Mouse (Mus musculus) CH12.LX (cell line): ENCODE measurements around the gene Tmbim6. TPM values are rescaled to one million over a fixed set of nuclear protein-coding genes. Genes with fewer than 3 reads are reported as not detected.

Experiments
- DNase-seq: peaks from one replicate; pipeline ENCODE4 v3.0.0-alpha.2; 2013; ENCODE audit errors: extremely low read depth
- H3K27ac ChIP-seq: 2 replicates; pipeline ENCODE4 v1.5.1; 2012; ENCODE audit warnings: low read depth, mild to moderate bottlenecking, control low read depth, moderate library complexity; ENCODE audit not compliant: insufficient read depth
- H3K27me3 ChIP-seq: replicated peaks from 2 replicates; pipeline ENCODE3; 2012; ENCODE audit warnings: inconsistent platforms
- H3K36me3 ChIP-seq, 2 experiments: replicated peaks in 1 of 2; 2 replicates each; pipeline versions ENCODE3 to v1.6.1; 2012; ENCODE audit warnings: inconsistent platforms in 1 of 2, low read length in 1 of 2, mild to moderate bottlenecking in 1 of 2, mixed read lengths in 1 of 2, moderate library complexity in 1 of 2; ENCODE audit not compliant: control insufficient read depth in 1 of 2, insufficient read depth in 1 of 2
- H3K4me1 ChIP-seq, 2 experiments: 2 replicates each; pipeline ENCODE4 v1.6.1; 2012; ENCODE audit warnings: inconsistent platforms in 1 of 2, moderate library complexity in 1 of 2; ENCODE audit not compliant: insufficient read depth in 2 of 2, control insufficient read depth in 1 of 2
- H3K4me2 ChIP-seq: 2 replicates; pipeline ENCODE4 v1.6.1; 2012; ENCODE audit warnings: low read depth, mild to moderate bottlenecking, control low read depth; ENCODE audit not compliant: poor library complexity, insufficient read depth, severe bottlenecking
- H3K4me3 ChIP-seq, 3 experiments: fragments of 150-350 bp in 1 of 3; sonication (generic) in 1 of 3; replicated peaks in 1 of 3; 2 replicates each; pipeline versions ENCODE3 to v1.5.1; 2011 to 2012; ENCODE audit warnings: low read depth in 2 of 3, low read length in 2 of 3, mild to moderate bottlenecking in 2 of 3, moderate library complexity in 2 of 3, control low read depth in 1 of 3, improper control_type of control experiment in 1 of 3, inconsistent platforms in 1 of 3, mixed read lengths in 1 of 3; ENCODE audit not compliant: poor library complexity in 1 of 3
- H3K79me2 ChIP-seq: replicated peaks from 2 replicates; pipeline ENCODE4 v1.6.1; 2012; ENCODE audit warnings: mild to moderate bottlenecking, moderate library complexity; ENCODE audit not compliant: control insufficient read depth, poor library complexity, insufficient read depth, severe bottlenecking; ENCODE audit errors: extremely low read depth
- H3K9ac ChIP-seq: 2 replicates; pipeline ENCODE4 v1.6.1; 2012; ENCODE audit warnings: low read depth, mild to moderate bottlenecking, control low read depth, moderate library complexity; ENCODE audit not compliant: insufficient read depth
- H3K9me3 ChIP-seq: replicated peaks from 2 replicates; pipeline ENCODE3; 2012; ENCODE audit warnings: low read length, inconsistent platforms, mixed read lengths
- E2F4 ChIP-seq: IDR thresholded peaks from 2 replicates; pipeline ENCODE4 v1.6.1; 2011; ENCODE audit warnings: low read depth, low read length, improper control_type of control experiment; ENCODE audit not compliant: insufficient replicate concordance
- ELF1 ChIP-seq: IDR thresholded peaks from 2 replicates; pipeline ENCODE4 v1.6.1; 2014; ENCODE audit warnings: low read depth, mild to moderate bottlenecking, inconsistent platforms, low read length, improper control_type of control experiment
- EP300 ChIP-seq: IDR thresholded peaks from 2 replicates; pipeline ENCODE4 v1.6.1; 2011; ENCODE audit warnings: low read length, improper control_type of control experiment
- ETS1 ChIP-seq: conservative IDR thresholded peaks from 2 replicates; pipeline ENCODE4 v1.6.1; 2012; ENCODE audit warnings: low read depth, mild to moderate bottlenecking, inconsistent platforms, low read length, improper control_type of control experiment, moderate library complexity
- HCFC1 ChIP-seq: IDR thresholded peaks from 2 replicates; pipeline ENCODE4 v1.6.1; 2012; ENCODE audit warnings: low read depth, mild to moderate bottlenecking, inconsistent platforms, low read length, improper control_type of control experiment
- JUND ChIP-seq: conservative IDR thresholded peaks from 2 replicates; pipeline ENCODE4 v1.6.1; 2011; ENCODE audit warnings: low read depth, low read length, improper control_type of control experiment
- MAFK ChIP-seq: IDR thresholded peaks from 2 replicates; pipeline ENCODE4 v1.6.1; 2011; ENCODE audit warnings: low read length, improper control_type of control experiment; ENCODE audit not compliant: insufficient replicate concordance
- MAX ChIP-seq: IDR thresholded peaks from 2 replicates; pipeline ENCODE4 v1.6.1; 2011; ENCODE audit warnings: low read length, improper control_type of control experiment
- MAZ ChIP-seq: IDR thresholded peaks from 2 replicates; pipeline ENCODE4 v1.6.1; 2012; ENCODE audit warnings: low read depth, mild to moderate bottlenecking, inconsistent platforms, low read length, improper control_type of control experiment, moderate library complexity
- MXI1 ChIP-seq: IDR thresholded peaks from 2 replicates; pipeline ENCODE4 v1.6.1; 2011; ENCODE audit warnings: mild to moderate bottlenecking, low read depth, low read length, improper control_type of control experiment
- RAD21 ChIP-seq: IDR thresholded peaks from 2 replicates; pipeline ENCODE4 v1.6.1; 2011; ENCODE audit warnings: low read depth, mild to moderate bottlenecking, low read length, improper control_type of control experiment, moderate library complexity
- RCOR1 ChIP-seq: conservative IDR thresholded peaks from 2 replicates; pipeline ENCODE4 v1.6.1; 2012; ENCODE audit warnings: low read depth, mild to moderate bottlenecking, inconsistent platforms, low read length, improper control_type of control experiment
- SIN3A ChIP-seq: IDR thresholded peaks from 2 replicates; pipeline ENCODE4 v1.6.1; 2012; ENCODE audit warnings: low read length, improper control_type of control experiment, inconsistent platforms
- SMC3 ChIP-seq: IDR thresholded peaks from 2 replicates; pipeline ENCODE4 v1.6.1; 2011; ENCODE audit warnings: low read depth, low read length, improper control_type of control experiment
- UBTF ChIP-seq: IDR thresholded peaks from 2 replicates; pipeline ENCODE4 v1.6.1; 2012; ENCODE audit warnings: low read depth, mild to moderate bottlenecking, inconsistent platforms, low read length, improper control_type of control experiment, moderate library complexity
- USF2 ChIP-seq: conservative IDR thresholded peaks from 2 replicates; pipeline ENCODE4 v1.6.1; 2011; ENCODE audit warnings: low read depth, low read length, improper control_type of control experiment
- dilution Hi-C: fragments of 300-500 bp; cut with MboI; formaldehyde crosslinking; loops from 2 replicates; pipeline ENCODE4 v1.14.3; 2020; ENCODE audit warnings: low sequenced_read_pairs; ENCODE audit not compliant: extremely low pct_unique_long_range_greater_than_20kb, extremely low pct_ligation_motif_present
- in situ Hi-C: fragments of 300-500 bp; cut with MboI; formaldehyde crosslinking; loops from 3 replicates; pipeline ENCODE4 v1.14.3; 2019; ENCODE audit warnings: low sequenced_read_pairs, low pct_ligation_motif_present, low pct_unique_long_range_greater_than_20kb, mixed read lengths
- polyA plus RNA-seq: library from polyadenylated mRNA; unstranded; fragments of >175 nt; gene quantifications from 2 replicates; pipeline ENCODE4 v1.2.1, GENCODE M21; 2012; ENCODE audit warnings: low read depth; ENCODE audit not compliant: insufficient read length
- total RNA-seq, 2 experiments: library from RNA; depleted of rRNA; stranded (reverse); fragments of 300-350 nt in 1 of 2; fragments of >200 nt in 1 of 2; gene quantifications; 2 replicates each; pipeline ENCODE4 v1.2.3; 2012 to 2014

Gene Tmbim6
- total and polyA plus RNA-seq, 3 experiments = 268 to 329 (median 269) TPM

DNA sequence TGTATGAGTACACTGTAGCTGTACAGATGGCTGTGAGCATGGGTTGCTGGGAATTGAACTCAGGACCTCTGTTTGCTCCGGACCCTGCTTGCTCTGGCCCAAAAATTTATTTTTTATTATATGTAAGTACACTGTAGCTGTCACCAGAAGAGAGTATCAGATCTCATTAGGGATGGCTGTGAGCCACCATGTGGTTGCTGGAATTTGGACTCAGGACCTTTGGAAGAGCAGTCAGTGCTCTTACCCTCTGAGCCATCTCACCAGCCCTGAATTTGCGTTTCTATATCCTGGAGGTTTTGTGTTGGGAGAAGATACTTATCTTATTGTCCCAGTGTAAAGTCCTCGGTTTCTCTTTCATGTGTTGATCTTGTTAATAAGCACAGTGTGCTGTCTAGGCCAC lies 5.9 kb upstream of the Tmbim6 start:
- Histone ChIP-seq H3K9ac (no peak overlapping the region), H3K27me3 (no peaks in the 10 kb centered on the region), H3K36me3 (no peaks in the 10 kb centered on the region), H3K4me3 (no peak overlapping the region), H3K4me1 (peaks cover 0 to 33% of the 10 kb centered on the region in 2 experiments; a peak in 3 of 4 replicates), H3K27ac (no peak overlapping the region), H3K9me3 (no peaks in the 10 kb centered on the region), H3K79me2 (no peaks in the 10 kb centered on the region; the same call in 1 of the 2 replicates), H3K4me2 (no peak overlapping the region)
- DNase-seq = no peak
- TF ChIP-seq UBTF (no peak), RAD21 (no peak), SMC3 (no peak), USF2 (no peak), ETS1 (no peak), EP300 (no peak)
- dilution Hi-C loops = no loop called here
- in situ Hi-C loops = no loop called here

DNA sequence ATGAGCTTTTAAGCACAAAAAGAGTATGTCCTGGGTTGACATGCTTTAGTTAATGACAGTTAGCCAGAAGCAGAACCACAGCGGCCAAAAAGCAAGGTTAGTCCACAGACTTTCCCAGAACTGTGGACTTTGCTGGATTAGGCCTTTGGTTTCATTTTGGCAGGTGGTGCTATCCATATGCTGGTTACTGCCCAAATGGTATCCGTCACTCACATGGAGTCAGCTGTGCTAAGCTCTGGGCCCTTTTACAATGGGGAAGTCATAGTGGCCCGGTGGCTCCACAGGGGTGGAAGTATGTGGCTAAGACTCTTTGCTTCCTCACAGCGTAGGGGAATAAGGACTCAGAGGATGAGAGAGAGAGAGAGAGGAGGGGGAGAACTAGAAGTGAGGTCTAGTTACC lies 4.7 kb upstream of the Tmbim6 start:
- Histone ChIP-seq H3K36me3 (no peaks in the 10 kb centered on the region), H3K9me3 (no peaks in the 10 kb centered on the region), H3K4me1 (peaks cover 0 to 33% of the 10 kb centered on the region in 2 experiments; a peak in 3 of 4 replicates), H3K4me2 (no peak overlapping the region), H3K27ac (no peak overlapping the region), H3K27me3 (no peaks in the 10 kb centered on the region), H3K4me3 (no peak overlapping the region), H3K79me2 (peaks cover under 1% of the 10 kb centered on the region; the same call in 1 of the 2 replicates), H3K9ac (no peak overlapping the region)
- dilution Hi-C loops (no loop called here), in situ Hi-C loops (no loop called here)
- TF ChIP-seq MAFK (no peak), SIN3A (no peak), RCOR1 (no peak), HCFC1 (no peak), MAZ (no peak), JUND (no peak), MXI1 (no peak), E2F4 (no peak), MAX (no peak), ELF1 (no peak)
- no peak for DNase-seq
